Mouse (Mus musculus) C2C12 (cell line): ENCODE results near the gene Rab5if.

Experiments used
- CTCF ChIP-seq: IDR thresholded peaks from one replicate; pipeline ENCODE4 v1.5.1; 2011; ENCODE audit not compliant: control insufficient read depth, insufficient read depth, insufficient read length
- MAX ChIP-seq: IDR thresholded peaks from one replicate; pipeline ENCODE4 v1.6.1; 2011; ENCODE audit warnings: mild to moderate bottlenecking, control low read depth

GRCm38 (mm10) chr2:156857385-156857791 lies 5.5 kb upstream of the Rab5if start:
- TF ChIP-seq CTCF = no peak
- no peak for TF ChIP-seq MAX
